Mouse (Mus musculus): ENCODE data around the gene Tgfbr3.

- TF ChIP-seq CTCF (IDR thresholded peaks at IDR 0.05; ENCODE audit: extremely low read depth, insufficient read length, insufficient replicate concordance, low read depth, low read length) (no peak), POLR2A (IDR thresholded peaks at IDR 0.05; ENCODE audit: low read depth, low read length) (no peak)
These were observed 211.1 kb downstream of the Tgfbr3 start for GRCm38 (mm10) chr5:107078361-107078760.

All from small intestine, adult 2 months (tissue).